Mouse (Mus musculus): ENCODE results near the gene Ube2o.

DNA sequence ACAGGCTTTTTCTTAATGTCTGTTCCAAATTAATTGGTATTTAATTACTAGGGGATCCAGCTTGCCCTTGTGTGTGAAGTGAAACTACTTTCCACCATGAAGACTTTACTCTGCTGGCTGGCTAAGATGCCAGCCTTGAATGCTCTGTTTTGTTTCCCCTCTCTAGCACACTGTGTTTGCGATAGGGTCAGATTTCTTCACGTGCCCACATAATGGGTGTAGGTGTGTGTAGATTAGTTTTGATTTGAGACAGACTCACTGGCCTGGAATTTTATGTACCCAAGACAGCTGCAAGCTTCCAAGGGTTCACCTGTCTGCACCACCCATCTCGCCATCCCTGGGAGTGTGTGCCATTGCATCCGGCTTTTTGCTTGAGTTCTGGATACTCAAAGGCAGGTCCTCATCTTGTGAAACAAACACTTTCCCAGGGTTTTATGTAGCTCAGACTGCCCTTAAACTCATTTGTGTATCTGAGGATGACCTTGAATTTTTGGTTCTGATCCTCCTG lies 67.7 kb downstream of the Ube2o start:
- TF ChIP-seq GATA1 (IDR thresholded peaks at IDR 0.05; ENCODE audit: low read length) (no peak), TAL1 (IDR thresholded peaks at IDR 0.05; ENCODE audit: low read length) (no peak)

Measured in erythroblast, embryonic 14.5 days (primary cell).